ENCODE assay signal across 10 mouse cellular contexts in genomic region chr4:63241031-63241430, GRCm38 (mm10).
"Had no signal": no experiment of that assay in that cellular context is flagged by ENCODE, and none has a peak within 500 bp of the region (broad histone marks: within the 10 kb centered on the region; RNA-seq: fewer than 3 reads in every experiment).

No protein-coding gene starts in this region.

- DNase-seq: liver, postnatal 0 days; lung, adult 2 months; lung, postnatal 14 days; lung, postnatal 36 days; right cerebral cortex, postnatal 14 days; thymus, adult 2 months; thymus, postnatal 36 days had no signal

- ATAC-seq: liver, postnatal 0 days; lung, postnatal 0 days; midbrain, embryonic 13.5 days; midbrain, embryonic 15.5 days had no signal
